Mouse (Mus musculus) skeletal muscle tissue, adult 2 months (tissue): ENCODE data around the gene Gata1.
"Not testable (repeated sequence)": the region's sequence is repeated elsewhere in the genome, so short reads cannot be mapped to it uniquely, and the experiment has no call there.

Source experiments
- DNase-seq: peaks from one replicate; pipeline ENCODE4 v3.0.0-alpha.2; 2012; ENCODE audit warnings: low read depth, low spot score

The Gata1 gene

DNA sequence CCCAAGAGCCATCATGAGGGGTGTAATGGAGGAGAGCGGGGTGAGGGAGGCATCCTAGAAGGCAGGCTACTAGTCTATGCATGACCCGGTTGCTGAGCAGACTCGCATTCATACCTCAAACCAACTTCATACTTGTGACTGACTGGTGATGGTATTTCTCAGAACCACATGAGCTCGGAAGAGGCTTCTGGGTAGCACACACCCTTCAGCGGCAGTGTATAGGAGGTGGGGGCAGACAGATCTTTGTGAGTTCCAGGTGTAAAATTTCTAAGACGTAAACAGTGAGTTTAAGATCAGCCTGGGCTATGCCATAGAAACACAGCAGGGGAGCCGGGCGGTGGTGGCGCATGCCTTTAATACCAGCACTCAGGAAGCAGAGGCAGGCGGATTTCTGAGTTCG, at the start of gene Gata1:
TSS of gene Gata1 (minus strand) at position 180 of the 400 bp plus-strand sequence.
- DNase-seq: no peak

DNA sequence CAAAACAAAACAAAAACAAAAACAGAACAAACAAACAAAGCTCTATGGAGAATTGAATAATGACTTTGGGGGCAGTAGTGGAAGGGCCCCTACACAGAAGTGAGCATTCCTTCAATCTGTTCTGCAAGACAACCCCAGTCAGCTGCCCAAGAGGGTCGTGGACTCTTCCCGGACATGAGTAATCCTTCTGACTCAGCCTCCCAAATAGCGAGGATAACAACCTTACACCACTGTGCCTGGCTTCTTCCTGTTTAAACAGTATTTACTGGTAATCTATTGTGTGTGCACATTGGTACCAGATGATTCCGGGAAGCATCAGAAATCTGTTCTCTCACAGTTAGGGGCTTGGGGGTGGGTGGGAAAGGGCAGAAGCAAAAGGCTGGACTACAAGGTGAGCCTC, 48.9 kb upstream of the Gata1 start:
- DNase-seq: no peak

DNA sequence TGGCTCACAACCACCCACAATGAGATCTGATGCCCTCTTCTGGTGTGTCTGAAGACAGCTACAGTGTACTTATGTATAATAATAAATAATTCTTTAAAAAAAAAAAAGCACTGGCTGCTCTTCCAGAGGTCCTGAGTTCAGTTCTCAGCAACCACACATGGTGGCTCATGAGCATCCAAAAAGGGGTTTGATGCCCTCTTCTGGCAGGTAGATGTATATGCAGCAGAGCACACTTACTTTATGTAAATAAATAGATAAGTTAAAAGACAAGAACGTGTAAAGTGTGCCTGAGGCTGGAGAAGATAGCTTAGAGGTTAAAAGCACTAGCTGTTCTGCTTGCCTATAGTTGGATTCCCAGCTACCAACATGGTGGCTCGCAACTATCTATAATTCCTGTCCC, 46.9 kb upstream of the Gata1 start:
- DNase-seq: no peak

DNA sequence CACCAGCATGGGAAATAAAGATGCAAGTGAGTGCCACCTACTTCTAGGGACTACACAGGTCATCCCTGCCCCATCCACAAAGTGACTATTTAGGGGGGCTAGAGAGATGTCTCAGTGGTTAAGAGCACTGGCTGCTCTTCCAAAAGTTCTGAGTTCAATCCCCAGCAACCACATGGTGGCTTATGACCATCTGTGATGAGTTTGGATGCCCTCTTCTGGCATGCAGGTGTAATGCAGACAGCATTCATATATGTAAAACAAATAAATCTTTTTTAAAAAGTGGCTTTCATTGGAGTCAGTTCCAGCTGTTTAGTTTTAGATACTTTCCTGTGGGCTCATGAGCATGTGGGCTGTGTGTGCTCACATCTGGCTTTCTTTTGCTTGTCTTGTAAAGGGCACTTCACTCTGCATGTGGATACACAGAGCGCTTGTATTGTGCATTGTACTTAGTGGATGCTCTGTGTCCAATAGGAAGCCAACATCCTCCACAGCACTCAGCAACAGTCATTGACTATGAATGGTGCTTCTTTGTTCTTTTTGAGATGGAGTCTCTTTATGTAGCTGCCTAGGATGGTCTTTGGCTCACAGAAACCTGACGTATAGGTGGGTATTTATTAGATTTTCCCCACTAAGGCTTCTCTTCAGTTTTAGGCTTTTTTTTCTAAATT, 42.4 kb upstream of the Gata1 start:
- no peak for DNase-seq

DNA sequence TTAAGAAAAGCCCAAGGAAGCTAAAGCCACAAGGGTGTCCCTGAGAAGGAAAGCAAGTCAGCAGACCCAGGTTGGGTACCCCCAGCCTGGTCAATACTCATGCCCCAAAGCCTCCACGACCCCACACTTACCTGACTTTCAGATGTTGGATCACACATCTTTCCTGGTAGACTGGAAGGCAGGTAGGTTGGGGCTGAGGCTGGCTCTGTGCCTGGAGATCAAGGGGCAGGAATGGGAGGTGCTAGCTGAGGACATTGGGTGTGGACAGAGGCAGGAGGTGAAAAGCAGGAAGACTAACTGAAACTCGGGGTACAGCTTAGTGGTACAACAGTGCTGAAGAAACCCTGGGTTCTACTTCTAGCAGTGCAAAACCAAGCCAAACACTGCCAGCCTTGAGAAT, 40.4 kb upstream of the Gata1 start, which contains the start of gene Glod5:
TSS of gene Glod5 (minus strand) at position 207 of the 400 bp plus-strand sequence.
- no peak for DNase-seq

DNA sequence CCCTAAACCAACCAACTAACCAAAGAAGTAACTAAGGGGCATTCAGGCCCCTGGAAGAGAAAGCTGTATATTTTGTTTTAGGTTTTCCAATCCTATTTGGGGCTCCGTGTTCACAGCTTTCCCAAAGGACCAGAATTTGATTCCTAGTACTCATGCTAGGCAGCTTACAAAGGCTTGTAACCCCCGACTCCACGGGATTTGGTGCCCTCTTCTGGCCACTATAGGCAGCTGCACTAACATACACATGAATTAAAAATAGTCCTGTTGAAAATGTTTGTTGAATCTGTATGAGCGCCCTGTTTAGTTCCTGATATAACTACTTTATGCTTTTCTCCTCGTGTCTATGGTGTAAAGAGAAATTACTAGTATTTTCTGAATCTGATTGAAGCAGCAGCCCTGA, 39.3 kb upstream of the Gata1 start:
- peak; percentile 18 for DNase-seq

DNA sequence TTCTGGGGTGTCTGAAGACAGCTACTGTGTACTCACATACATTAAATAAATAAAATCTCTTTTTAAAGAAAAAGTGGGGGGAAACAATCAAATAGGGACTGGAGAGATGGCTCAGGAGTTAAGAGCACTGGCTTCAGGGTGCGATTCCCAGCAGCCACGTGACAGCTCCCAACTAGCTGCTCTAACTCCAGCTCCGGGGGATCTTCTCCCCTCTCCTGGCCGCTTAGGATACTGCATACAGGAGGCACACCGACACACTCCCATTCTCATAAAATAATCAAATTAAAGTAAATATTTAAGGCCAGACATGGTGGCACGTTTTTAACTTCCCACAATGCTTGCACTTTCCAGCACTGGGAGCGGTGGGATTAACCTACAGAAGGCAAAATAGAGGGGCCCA, 37.8 kb upstream of the Gata1 start:
- DNase-seq: not testable (repeated sequence)

DNA sequence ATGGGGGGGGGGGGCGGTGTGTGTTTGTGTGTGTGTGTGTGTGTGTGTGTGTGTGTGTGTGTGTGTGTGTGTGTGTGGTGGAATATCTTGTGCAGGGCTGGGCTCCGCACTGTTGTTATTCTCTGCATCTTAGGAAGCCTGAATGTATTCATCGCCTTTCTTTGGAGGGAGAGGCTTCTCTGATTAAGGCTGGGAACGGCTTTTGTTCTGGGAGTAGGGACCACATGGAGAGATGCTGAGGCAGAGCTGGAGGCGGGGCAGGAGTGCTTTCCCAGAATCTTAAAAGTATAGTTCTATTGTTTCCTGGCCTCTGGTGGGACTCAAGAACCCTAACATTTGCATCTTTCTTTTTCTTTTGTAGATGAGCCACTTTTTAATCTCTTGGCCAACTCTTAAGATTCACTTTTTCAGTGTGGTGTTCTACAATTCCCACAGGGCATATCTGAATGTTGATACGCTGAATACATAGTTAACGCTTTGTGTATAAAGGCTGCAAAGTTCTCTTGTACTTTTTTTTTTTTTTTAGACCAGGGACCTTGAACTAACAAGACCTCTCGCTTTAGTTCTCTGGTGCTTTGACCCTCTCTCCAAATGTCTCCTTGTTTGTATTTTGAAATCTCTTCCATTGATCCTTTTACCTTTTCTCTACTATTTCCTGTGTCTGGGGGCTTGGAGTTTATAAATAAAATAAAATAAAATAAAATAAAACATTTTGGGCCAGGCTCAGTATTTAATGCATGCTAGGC, 35.9 kb upstream of the Gata1 start:
- no peak for DNase-seq

DNA sequence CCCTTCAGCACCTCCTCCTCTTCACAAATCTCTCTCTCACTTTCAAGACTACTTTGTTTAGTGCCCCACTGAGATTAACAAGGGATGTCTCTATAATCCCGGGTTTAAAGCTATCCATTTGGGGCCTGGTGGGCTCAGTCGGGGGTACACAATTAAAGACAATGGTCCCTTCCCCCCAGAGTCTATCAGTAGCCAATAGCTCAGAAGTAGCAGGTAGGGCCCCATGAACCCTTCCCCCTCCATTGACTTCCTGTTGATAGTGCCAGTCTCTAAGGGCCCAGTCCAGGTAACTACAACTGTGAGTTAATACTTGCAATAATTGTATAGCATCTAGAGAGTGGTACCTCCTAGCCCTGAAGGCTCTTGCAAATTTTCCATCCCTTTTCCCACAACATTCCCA, 35.3 kb upstream of the Gata1 start:
- DNase-seq: no peak

DNA sequence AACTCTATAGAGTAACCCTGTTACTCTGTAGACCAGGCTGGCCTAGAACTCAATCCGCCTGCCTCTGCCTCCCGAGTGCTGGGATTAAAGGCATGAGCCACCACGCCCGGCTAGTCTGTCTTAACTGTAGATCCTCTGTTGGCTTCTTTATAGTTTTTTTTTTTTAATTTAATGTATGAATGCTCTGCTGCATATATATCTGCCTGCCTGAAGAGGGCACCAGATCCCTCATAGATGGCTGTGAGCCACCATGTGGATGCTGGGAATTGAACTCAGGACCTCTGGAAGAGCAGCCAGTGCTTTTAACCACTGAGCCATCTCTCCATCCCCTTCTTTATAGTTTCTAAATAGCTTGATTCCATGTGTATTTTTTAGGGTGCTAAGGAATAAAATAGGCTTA, 31.5 kb upstream of the Gata1 start:
- not testable (repeated sequence) for DNase-seq

DNA sequence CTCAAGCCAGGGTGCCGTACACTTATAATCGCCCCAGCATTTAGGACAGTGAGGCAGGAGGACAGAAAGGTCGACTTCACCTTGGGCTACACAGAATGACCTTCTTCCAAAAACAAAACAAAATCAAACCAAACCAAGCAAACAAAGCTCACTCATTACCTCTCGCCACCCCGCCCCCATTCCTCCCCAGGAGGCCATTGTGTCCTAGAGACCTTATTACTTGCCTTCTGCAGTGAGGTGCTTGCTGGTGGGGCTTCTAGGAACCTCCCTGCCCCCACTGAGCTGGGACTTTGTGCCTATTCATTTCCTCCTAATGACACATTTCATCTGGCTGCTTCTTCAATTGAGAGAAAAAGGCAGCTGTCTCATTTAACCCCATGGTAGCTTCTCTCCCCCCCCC, 30.7 kb upstream of the Gata1 start:
- no peak for DNase-seq

DNA sequence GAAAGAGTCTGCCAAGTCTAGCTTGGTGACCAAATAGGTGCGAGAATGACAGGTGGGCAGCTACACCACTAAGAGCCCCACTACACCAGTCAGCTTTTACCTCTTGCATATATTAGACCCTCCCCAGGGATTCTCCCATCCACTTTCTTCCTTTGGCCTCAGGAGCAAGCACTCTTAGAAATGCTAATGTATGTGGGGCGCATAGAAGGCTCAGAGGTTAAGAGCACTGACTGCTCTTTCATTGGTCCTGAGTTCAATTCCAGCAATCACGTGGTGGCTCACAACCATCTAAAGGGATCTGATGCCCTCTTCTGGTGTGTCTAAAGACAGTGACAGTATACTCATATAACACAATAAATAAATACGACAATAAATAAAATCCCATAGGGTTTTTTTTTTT, 25.1 kb upstream of the Gata1 start:
- DNase-seq: no peak

DNA sequence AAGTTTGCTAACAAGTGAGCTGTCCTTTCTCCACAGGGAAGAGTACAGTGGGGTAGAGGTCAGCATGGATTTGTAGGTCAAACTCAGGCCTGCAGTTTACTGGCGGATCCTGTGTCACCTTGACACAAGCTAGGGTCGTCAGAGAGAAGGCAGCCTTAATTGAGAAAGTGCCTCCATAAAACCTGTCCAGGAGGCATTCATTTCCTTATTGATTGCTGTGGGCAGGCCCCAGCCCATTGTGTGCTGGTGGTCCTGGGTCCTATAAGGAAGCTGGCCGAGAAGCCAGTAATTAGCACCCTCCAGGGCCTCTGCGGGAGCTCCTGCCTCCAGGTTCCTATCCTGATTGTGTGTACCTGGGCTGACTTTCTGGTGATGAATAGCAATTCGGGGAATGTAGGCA, 24.1 kb upstream of the Gata1 start:
- no peak for DNase-seq

DNA sequence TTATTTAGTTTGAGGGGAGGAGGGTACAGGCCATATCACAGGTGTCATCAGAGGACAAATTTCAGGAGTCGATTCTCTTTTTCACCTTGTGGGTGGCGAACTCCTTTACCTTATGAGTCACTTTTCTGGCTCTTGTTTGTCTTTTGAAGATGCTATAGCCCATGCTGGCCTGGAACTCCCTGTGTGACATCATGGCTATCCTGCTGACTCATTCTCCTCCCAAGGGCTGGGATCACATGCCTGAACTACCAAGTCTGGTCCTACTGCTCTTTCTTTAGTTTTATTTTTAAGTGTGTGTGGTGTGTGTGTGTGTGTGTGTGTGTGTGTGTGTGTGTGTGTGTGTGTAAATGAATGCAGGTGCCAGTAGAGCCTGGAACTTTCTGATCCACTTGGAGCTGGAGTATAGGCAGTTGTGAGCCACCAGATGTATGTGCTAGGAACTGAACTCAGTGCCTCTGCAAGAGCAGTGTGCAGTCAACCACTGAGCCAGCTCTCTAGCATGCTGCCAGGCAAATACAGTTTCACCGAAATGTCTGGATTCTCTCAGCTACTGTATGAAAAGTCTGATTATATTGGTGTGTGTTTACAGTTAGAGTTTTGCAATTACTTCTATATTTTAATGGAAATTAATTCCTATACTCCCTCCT, 22.8 kb upstream of the Gata1 start:
- DNase-seq: no peak

DNA sequence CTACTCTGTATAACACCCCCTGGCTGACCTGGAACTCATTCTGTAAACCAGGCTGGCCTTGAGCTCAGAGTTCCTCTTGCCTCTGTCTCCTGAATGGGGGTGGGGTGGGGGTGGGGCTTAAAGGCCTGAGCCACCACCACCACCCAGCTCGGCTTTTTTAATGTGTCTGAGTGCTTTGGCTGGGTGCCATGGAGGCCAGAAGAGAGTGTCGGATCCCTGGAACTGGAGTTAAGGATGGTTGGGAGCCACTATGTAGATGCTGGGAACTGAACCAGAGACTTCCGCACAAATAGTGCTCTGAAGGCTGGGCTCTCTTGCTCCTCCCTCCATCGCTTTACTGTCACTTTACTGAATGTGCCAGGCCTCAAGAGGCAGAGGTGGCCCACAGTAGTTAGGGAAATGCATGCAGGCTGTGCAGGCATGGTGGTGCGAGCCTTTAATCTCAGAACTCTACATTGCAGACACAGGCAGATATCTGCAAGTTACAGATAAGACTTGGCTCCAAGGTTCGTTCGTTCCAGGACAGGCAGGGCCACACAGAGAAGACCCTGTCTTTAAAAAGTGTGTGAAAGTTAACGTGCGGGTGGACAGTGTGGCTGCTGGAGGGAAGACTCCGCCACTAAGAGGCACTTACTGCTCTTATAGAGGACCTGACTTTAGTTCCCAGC, 15.3 kb upstream of the Gata1 start:
- DNase-seq: no peak

DNA sequence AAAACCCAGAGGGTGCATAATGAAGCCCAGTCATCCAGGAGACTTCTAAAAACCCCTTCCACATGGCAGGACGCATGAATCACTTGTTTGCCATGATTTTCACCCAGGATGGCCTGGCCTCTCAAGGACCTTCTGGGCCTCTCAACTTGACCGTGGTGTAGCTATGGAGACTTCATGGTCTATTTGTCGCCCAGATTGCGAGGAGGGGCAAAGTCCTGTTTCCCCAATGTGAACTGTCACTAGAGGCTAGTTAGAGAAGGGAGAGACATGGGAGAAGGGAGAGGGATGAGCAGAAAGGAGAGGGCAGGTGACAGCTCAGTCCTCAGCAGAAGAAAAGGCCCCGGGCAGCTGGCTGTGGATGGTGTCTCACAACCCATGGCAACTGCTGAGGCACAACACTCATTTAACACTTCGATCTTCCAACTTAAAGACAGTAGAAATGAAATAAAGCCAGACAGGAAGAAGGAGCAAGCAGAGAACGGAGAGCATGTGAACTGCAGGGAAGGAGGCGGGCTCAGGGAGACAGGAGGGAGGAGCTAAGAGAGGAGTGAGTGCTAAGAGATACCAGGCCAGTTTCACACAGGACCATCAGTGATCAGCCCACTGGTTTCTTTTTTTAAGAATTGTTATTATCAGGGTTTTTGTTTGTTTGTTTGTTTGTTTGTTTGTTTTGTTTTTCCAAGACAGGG, 14.7 kb upstream of the Gata1 start:
- DNase-seq: no peak

DNA sequence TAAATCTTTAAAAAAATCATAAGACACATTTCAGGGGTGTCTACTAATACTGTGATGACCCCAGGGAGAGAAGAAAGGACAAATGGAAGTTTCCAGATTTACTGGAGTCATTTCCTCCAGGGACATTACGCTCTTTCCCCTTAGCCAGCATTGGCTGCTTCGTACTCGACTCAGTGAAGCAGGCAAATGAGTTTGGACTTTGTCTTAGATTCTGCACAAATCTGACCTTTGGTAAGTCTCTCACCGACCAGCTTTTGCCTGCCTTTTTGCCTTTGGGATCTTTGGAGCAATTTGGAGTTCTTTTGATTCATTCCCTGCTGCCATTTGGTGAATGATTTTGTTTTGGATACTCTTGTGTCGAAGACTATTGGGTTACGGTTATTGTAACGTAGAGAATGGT, 3.5 kb upstream of the Gata1 start:
- no peak for DNase-seq

DNA sequence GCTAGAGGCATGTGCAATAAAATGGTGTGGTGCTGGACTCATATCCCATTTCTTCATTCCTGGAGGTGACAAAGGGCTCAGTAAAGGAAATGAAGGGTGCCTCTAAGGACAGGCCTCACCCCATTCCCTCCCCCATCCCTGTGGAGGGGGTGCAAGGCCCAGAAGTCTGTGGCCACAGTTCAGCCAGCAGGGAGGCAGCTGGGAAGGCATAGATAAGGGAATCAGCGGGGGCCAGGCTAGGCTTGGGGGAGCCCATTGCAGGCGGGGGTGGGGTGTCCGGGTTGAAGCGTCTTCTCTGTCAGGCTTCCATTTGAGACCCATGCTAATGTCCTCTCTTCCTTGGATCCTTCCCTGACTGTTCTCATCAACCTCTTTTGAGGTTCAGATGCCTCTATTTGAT, 6.6 kb downstream of the Gata1 start:
- DNase-seq: no peak

DNA sequence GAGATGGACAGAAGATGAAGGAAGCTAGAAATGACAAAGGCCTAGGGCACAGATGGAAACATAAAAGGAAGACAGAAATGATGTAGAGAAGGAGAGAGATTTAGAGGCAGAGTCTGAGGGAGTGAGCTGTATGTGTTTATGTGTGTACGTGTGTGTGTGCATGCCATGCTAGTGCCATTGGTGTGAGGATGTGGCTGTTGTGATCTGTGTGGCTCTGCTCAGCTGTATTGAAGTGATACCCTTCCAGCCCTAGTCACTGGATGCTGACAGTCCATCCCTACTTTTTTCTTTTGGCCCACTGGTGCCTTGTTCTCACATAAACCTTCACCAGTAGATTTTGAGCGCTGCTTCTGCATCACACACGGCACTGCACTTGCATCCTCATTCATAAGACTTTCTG, 9.0 kb downstream of the Gata1 start:
- no peak for DNase-seq

DNA sequence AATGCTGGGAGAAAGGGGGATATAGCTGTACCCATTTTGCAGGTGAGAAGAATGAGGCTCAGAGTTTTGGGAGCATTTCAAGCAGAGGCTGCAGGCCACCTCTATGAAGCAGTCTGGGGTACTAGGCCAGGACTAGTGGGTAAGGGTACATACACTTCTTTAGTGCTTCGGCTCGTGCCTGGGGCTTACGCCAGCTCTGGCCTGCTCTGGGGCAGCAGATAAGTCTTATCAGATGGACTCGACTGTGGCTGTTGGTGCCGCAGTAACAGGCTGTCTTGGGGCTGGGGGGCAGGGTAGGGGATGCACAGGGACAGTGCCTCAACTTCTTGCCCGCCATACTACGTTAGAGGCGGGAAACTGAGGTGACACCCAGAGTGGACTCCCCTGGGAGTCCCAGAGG, 9.6 kb downstream of the Gata1 start:
- DNase-seq: no peak

DNA sequence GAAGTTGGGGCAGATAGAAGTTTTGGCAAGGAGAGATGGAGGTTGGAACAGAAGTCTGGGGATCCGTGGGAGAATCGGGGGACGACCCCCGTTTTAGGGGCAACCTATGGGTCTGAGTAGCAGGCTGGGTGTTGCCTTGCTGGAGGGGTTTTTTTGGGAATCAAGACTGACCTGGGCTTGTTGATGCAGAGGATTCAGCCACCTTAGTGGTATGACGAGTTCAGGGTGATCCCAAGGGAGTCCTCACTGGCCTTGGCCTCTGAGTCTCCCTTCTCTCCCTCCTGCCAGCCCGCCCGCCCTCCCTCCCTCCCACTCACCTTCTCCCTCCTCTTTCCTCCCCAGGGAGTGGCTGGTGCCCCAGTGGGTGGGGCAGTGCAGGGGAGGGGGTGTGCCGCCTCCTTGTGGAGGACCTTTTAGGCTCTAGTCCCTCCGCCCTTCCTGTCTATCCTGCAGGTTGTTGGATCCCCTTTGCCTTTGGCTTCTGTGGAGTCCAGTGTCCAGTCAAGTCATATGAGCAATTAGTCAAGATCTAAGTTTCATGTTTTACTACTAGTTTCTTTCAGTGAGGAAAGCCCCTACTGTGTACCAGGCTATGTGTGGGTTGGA, 10.2 kb downstream of the Gata1 start:
- DNase-seq: no peak
